Mouse (Mus musculus): ENCODE data around the gene Olfr548-ps1.

DNA sequence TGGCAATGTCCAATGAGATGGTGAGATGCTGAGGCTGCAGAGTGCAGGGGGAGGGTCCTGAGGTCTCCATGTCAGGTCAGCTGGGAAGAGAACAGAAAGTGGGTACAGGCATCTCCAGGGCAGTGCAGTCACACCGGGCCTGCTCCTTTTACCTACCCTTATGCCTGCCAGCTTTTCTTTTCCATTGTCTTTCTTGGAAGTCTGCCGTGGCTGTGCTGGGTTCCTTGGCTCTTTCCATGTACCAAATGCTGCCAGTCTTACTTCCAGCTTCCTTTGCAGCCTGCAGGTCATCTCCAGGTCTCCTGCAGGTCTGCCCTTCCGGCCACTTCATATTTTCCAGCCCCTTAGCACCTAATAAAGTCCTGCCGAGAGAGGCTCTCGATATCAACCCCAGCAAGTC is 38.7 kb upstream of the Olfr548-ps1 start:
- TF ChIP-seq CTCF (IDR thresholded peaks at IDR 0.05; ENCODE audit: low read depth, low read length) (no peak), GATA1 (IDR thresholded peaks at IDR 0.05; ENCODE audit: borderline replicate concordance, low read length) (no peak), POLR2AphosphoS5 (IDR thresholded peaks at IDR 0.05; ENCODE audit: insufficient replicate concordance, low read depth, low read length) (no peak)
